In the genomic region with DNA sequence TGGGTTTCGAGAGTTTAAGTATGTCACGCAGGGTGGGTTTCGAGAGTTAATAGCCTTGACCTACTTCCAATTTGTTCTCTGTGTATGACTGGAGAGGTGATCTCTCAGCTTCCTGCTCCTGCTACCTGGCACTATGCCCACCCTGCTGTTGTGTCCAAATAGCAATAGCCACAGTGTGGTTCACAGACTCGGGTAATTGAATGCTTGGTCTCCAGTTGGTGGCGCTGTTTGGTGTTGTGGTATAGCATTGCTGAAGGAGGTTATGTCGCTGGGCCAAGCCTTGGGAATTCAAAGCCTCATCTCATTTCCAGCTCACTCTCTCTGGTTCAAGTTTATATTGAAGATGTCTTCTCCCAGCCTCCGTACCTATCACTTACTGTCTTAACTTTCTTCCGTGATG, we compare ENCODE assay signal across 8 mouse cellular contexts.
DNase-seq lines count a peak whose midpoint lies in the region; ATAC-seq and TF ChIP-seq lines count a peak whose summit lies in the region.

No protein-coding gene starts in this region.

- no peak overlapping the region for H3K4me2 ChIP-seq in hindbrain, postnatal 0 days (ENCODE audit: low read depth, low read length)
- no peak overlapping the region for H3K4me2 ChIP-seq in hindbrain, embryonic 12.5 days (replicated peaks)
- no peak overlapping the region for H3K4me2 ChIP-seq in midbrain, embryonic 15.5 days

- ATAC-seq in hindbrain, postnatal 0 days, result no peak
- ATAC-seq in hindbrain, embryonic 12.5 days (ENCODE audit: low FRiP score), result no peak
- ATAC-seq in midbrain, embryonic 15.5 days (replicated peaks), result no peak

- no peak overlapping the region for H3K4me3 ChIP-seq in hindbrain, postnatal 0 days (ENCODE audit: low read length)
- H3K4me3 ChIP-seq in hindbrain, embryonic 12.5 days, result no peak overlapping the region
- no peak overlapping the region for H3K4me3 ChIP-seq in E14TG2a.4 (replicated peaks; ENCODE audit: low read length)
- H3K4me3 ChIP-seq in midbrain, embryonic 15.5 days, result no peak overlapping the region

- peak; percentile 64 for TF ChIP-seq CTCF in hindbrain, postnatal 0 days (IDR thresholded peaks at IDR 0.05; ENCODE audit: low read depth)
- TF ChIP-seq CTCF in E14TG2a.4 (conservative IDR thresholded peaks at IDR 0.05; ENCODE audit: low read length), result peak; percentile 38

- H3K9me3 ChIP-seq in hindbrain, postnatal 0 days (ENCODE audit: low read length), result no peaks in the 10 kb centered on the region
- no peaks in the 10 kb centered on the region for H3K9me3 ChIP-seq in hindbrain, embryonic 12.5 days (replicated peaks)
- no peaks in the 10 kb centered on the region for H3K9me3 ChIP-seq in E14TG2a.4 (ENCODE audit: low read length)
- H3K9me3 ChIP-seq in midbrain, embryonic 15.5 days, result no peaks in the 10 kb centered on the region

- H3K9ac ChIP-seq in hindbrain, postnatal 0 days (replicated peaks; ENCODE audit: low read length), result no peak overlapping the region
- H3K9ac ChIP-seq in hindbrain, embryonic 12.5 days, result no peak overlapping the region
- no peak overlapping the region for H3K9ac ChIP-seq in midbrain, embryonic 15.5 days

- H3K27ac ChIP-seq in hindbrain, postnatal 0 days, result no peak overlapping the region
- no peak overlapping the region for H3K27ac ChIP-seq in hindbrain, embryonic 12.5 days
- no peak overlapping the region for H3K27ac ChIP-seq in midbrain, embryonic 15.5 days

- WGBS in hindbrain, postnatal 0 days, result 67% methylated on average over 8 of the region's 8 CpGs
- 79% methylated on average over 8 of the region's 8 CpGs for WGBS in hindbrain, embryonic 12.5 days
- WGBS in midbrain, embryonic 15.5 days, result 77% methylated on average over 8 of the region's 8 CpGs

- H3K4me1 ChIP-seq in hindbrain, postnatal 0 days (ENCODE audit: insufficient read depth, low read length), result peaks cover 2% of the 10 kb centered on the region; the same call in 1 of the 2 replicates
- peaks cover 7% of the 10 kb centered on the region for H3K4me1 ChIP-seq in hindbrain, embryonic 12.5 days
- H3K4me1 ChIP-seq in E14TG2a.4 (replicated peaks; ENCODE audit: low read depth, low read length), result peaks cover 38% of the 10 kb centered on the region
- H3K4me1 ChIP-seq in midbrain, embryonic 15.5 days, result peaks cover 4% of the 10 kb centered on the region; the same call in 1 of the 2 replicates

- peak; percentile 76 for DNase-seq in hindbrain, postnatal 0 days (ENCODE audit: low spot score)
- DNase-seq in cerebellum, adult 11 months, result peak; percentile 76
- peak; percentile 79 to 80 for DNase-seq in kidney, postnatal 25 days
- no peak for DNase-seq in natural killer cell, adult 2 months (ENCODE audit: low spot score in 2 of 2)
- DNase-seq in heart, adult 8-10 months (ENCODE audit: low spot score), result no peak

- no peaks in the 10 kb centered on the region for H3K27me3 ChIP-seq in hindbrain, postnatal 0 days (ENCODE audit: insufficient read depth, low read length)
- no peaks in the 10 kb centered on the region for H3K27me3 ChIP-seq in hindbrain, embryonic 12.5 days
- H3K27me3 ChIP-seq in E14TG2a.4 (ENCODE audit: insufficient read depth, low read length), result no peaks in the 10 kb centered on the region
- H3K27me3 ChIP-seq in midbrain, embryonic 15.5 days (replicated peaks), result no peaks in the 10 kb centered on the region

- H3K36me3 ChIP-seq in hindbrain, postnatal 0 days (ENCODE audit: insufficient read depth, low read length), result no peaks in the 10 kb centered on the region
- no peaks in the 10 kb centered on the region for H3K36me3 ChIP-seq in hindbrain, embryonic 12.5 days
- no peaks in the 10 kb centered on the region for H3K36me3 ChIP-seq in E14TG2a.4 (ENCODE audit: insufficient read depth, low read length)
- H3K36me3 ChIP-seq in midbrain, embryonic 15.5 days (replicated peaks), result no peaks in the 10 kb centered on the region

Comparison
In these comparisons a context has a peak if more than half of its experiments do, and no peak if none do; other contexts are left out.
1. DNase-seq: peak in hindbrain, postnatal 0 days (single experiment), cerebellum, adult 11 months (single experiment) and kidney, postnatal 25 days (2 of 2); none in natural killer cell, adult 2 months (0 of 2) and heart, adult 8-10 months (single experiment).